Mouse (Mus musculus): ENCODE data around the gene Ror1. TPM values are rescaled to one million over a fixed set of nuclear protein-coding genes. Genes with fewer than 3 reads are reported as not detected.

Gene Ror1
- polyA plus RNA-seq, 1 experiment from 2014 or later = 2.5 TPM

DNA sequence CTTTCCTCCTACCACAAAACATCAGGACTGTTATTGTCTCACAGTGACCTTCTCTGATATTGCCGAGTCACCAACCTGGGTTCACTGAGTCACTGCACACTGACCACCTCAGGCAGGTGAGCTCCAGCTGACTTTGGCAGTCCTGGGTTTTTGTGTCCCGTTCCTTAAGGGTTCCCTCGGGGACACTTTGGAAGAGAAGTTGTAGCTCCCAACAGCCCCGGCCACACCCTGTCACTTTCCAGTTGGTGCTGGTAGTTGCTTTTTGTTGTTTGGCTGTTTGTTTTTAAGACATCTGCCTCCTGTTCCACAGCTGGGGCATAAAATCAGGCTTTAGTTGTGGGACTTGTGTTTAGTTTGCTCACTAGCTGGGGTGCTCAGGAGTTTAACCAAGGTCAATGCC, 39.1 kb upstream of the Ror1 start:
- ATAC-seq = no peak
- H3K27ac ChIP-seq (ENCODE audit: low read depth, low read length) = no peak overlapping the region
- 60% methylated on average over 4 of the region's 4 CpGs for WGBS

DNA sequence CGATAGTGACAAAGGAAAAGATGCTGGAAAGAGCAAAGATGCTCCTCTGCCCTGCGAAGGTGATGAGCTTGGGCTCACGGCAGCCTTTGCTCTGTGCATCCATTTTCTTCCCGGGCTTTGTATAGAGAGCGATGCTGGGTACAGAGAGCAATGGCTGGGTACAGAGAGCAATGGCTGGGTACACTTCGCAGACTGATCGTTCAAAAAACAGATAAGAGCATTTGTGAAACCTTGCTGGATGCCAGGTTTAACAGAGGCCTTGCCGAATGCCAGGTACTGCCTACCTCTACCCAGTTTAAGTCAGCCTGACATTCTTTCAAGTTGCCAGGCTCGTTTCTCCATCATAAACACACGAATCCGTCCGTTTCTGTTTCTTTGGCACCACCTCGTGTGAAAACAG, 38.2 kb upstream of the Ror1 start:
- no peak for ATAC-seq
- 86% methylated on average over 13 of the region's 13 CpGs for WGBS
- Histone ChIP-seq H3K27me3 (replicated peaks; ENCODE audit: control insufficient read depth, insufficient read depth, low read length) (no peaks in the 10 kb centered on the region), H3K9ac (ENCODE audit: low read depth, low read length) (no peak overlapping the region), H3K4me3 (ENCODE audit: low read depth, low read length) (no peak overlapping the region), H3K27ac (ENCODE audit: low read depth, low read length) (no peak overlapping the region), H3K4me2 (replicated peaks; ENCODE audit: low read depth) (no peak overlapping the region), H3K4me1 (replicated peaks; ENCODE audit: control insufficient read depth, insufficient read depth, low read length) (no peaks in the 10 kb centered on the region), H3K9me3 (ENCODE audit: control insufficient read depth) (no peaks in the 10 kb centered on the region), H3K36me3 (ENCODE audit: control insufficient read depth, insufficient read depth) (no peaks in the 10 kb centered on the region)
- no peak for TF ChIP-seq CTCF (IDR thresholded peaks at IDR 0.05; ENCODE audit: low read depth)

More for the DNA sequence above, 39.1 kb upstream of the Ror1 start:
- H3K9ac ChIP-seq (ENCODE audit: low read depth, low read length) = no peak overlapping the region
- no peaks in the 10 kb centered on the region for H3K9me3 ChIP-seq (ENCODE audit: control insufficient read depth)
- no peaks in the 10 kb centered on the region for H3K4me1 ChIP-seq (replicated peaks; ENCODE audit: control insufficient read depth, insufficient read depth, low read length)
- no peaks in the 10 kb centered on the region for H3K36me3 ChIP-seq (ENCODE audit: control insufficient read depth, insufficient read depth)
- no peaks in the 10 kb centered on the region for H3K27me3 ChIP-seq (replicated peaks; ENCODE audit: control insufficient read depth, insufficient read depth, low read length)
- H3K4me2 ChIP-seq (replicated peaks; ENCODE audit: low read depth) = no peak overlapping the region
- H3K4me3 ChIP-seq (ENCODE audit: low read depth, low read length) = no peak overlapping the region
- TF ChIP-seq CTCF (IDR thresholded peaks at IDR 0.05; ENCODE audit: low read depth) = no peak

DNA sequence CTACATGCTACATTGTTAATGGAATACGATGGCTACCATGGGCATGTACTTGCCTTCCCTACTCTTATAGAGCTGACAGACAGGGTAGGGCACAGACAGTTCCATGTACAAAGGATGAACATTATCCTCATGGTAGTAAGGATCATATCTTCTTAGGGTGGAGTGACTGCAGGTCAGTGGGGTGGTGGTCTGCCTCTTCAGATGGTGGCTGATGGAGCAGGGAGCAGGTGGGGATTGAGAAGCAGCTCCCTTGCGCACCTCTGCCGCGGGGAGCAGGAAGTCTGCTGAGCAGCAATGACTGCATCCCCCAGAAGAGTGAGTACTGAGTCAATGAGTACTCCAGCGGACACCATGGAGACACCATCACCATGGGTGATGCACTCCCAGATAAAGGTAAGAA, 37.0 kb upstream of the Ror1 start:
- Histone ChIP-seq H3K4me1 (replicated peaks; ENCODE audit: control insufficient read depth, insufficient read depth, low read length) (no peaks in the 10 kb centered on the region), H3K4me3 (ENCODE audit: low read depth, low read length) (no peak overlapping the region), H3K27ac (ENCODE audit: low read depth, low read length) (no peak overlapping the region), H3K36me3 (ENCODE audit: control insufficient read depth, insufficient read depth) (no peaks in the 10 kb centered on the region), H3K27me3 (replicated peaks; ENCODE audit: control insufficient read depth, insufficient read depth, low read length) (no peaks in the 10 kb centered on the region), H3K9me3 (ENCODE audit: control insufficient read depth) (no peaks in the 10 kb centered on the region), H3K4me2 (replicated peaks; ENCODE audit: low read depth) (no peak overlapping the region), H3K9ac (ENCODE audit: low read depth, low read length) (no peak overlapping the region)
- WGBS = 94% methylated on average over 5 of the region's 5 CpGs
- TF ChIP-seq CTCF (IDR thresholded peaks at IDR 0.05; ENCODE audit: low read depth) = no peak
- no peak for ATAC-seq

DNA sequence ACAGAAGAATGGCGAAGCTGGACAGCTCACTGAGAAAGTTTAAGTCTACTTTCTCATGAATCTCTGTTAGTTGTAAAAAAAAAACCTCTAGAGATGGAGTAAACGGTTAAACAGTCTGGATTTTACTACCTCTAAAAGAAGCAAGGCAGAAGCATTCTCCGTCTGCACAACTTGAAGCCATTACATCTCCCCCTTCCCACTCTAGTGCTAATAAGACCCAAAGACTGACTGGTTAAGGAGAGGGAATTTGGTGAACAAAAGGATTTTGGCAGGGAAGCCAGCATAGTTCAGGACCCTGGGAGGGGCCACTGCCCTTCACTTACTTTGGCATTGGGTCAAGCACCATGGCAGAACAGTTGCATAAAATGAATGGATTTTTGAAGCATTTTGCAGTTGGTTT, 35.8 kb upstream of the Ror1 start:
- H3K36me3 ChIP-seq (ENCODE audit: control insufficient read depth, insufficient read depth) = no peaks in the 10 kb centered on the region
- no peak for TF ChIP-seq CTCF (IDR thresholded peaks at IDR 0.05; ENCODE audit: low read depth)
- WGBS = 60% methylated on average over 3 of the region's 3 CpGs
- H3K9ac ChIP-seq (ENCODE audit: low read depth, low read length) = no peak overlapping the region
- no peaks in the 10 kb centered on the region for H3K27me3 ChIP-seq (replicated peaks; ENCODE audit: control insufficient read depth, insufficient read depth, low read length)
- no peaks in the 10 kb centered on the region for H3K4me1 ChIP-seq (replicated peaks; ENCODE audit: control insufficient read depth, insufficient read depth, low read length)
- H3K4me3 ChIP-seq (ENCODE audit: low read depth, low read length) = no peak overlapping the region
- H3K27ac ChIP-seq (ENCODE audit: low read depth, low read length) = no peak overlapping the region
- no peak for ATAC-seq
- no peak overlapping the region for H3K4me2 ChIP-seq (replicated peaks; ENCODE audit: low read depth)
- no peaks in the 10 kb centered on the region for H3K9me3 ChIP-seq (ENCODE audit: control insufficient read depth)

DNA sequence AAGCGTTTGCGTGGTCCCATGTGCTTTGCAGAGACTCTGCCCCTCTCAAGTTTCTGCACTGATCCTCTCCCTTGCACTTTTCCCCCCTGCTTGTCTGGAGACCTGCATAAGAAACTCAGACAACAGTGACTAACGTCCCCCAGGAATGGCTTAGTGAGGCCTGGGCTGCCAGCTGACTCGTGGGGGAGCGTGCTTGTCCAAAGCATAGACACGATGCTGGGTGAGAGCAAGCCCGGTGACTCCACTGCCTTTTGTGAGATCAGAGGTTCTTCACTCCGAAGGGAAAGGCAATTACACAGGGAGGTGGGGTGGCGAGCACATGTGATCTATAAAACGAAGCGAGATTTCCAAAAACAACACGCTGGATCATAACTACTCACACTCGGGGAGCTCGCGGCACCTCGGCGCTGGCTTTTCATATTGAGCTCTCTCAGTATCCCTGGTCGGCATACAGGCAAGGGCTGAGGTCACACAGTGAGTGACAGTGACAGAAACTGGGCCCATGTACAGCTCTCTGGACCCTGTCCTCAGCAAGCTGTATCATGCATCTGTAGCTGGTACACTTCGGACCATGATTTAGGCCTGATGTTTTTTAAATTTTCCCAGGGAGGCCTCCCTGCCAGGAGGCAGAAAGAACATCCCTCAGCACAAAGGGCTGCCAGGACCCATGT, 34.1 kb upstream of the Ror1 start:
- TF ChIP-seq CTCF (IDR thresholded peaks at IDR 0.05; ENCODE audit: low read depth) = no peak
- no peaks in the 10 kb centered on the region for H3K9me3 ChIP-seq (ENCODE audit: control insufficient read depth)
- no peaks in the 10 kb centered on the region for H3K27me3 ChIP-seq (replicated peaks; ENCODE audit: control insufficient read depth, insufficient read depth, low read length)
- H3K36me3 ChIP-seq (ENCODE audit: control insufficient read depth, insufficient read depth) = no peaks in the 10 kb centered on the region
- no peak overlapping the region for H3K4me3 ChIP-seq (ENCODE audit: low read depth, low read length)
- no peak overlapping the region for H3K9ac ChIP-seq (ENCODE audit: low read depth, low read length)
- ATAC-seq = no peak
- no peak overlapping the region for H3K4me2 ChIP-seq (replicated peaks; ENCODE audit: low read depth)
- H3K27ac ChIP-seq (ENCODE audit: low read depth, low read length) = no peak overlapping the region
- 75% methylated on average over 19 of the region's 19 CpGs for WGBS
- H3K4me1 ChIP-seq (replicated peaks; ENCODE audit: control insufficient read depth, insufficient read depth, low read length) = no peaks in the 10 kb centered on the region

DNA sequence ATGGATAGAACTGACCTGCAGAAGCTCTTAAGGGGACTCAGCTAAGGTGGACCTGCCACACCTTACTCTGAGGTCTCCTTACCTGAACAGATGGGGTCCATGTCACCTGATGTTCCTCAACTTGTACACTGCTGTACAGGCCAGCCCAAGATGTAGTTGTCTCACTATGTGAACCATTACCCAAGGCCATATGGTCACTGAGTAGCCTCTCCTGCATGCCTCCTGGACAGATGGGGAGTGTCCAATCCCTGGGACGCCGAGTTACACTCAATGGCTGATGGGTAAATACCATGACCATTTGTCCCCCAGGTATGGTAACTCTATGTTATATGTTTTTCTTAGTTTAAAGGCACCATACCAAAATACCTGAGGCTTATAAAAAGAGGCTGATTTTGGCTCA, 29.9 kb upstream of the Ror1 start:
- 86% methylated on average over 2 of the region's 2 CpGs for WGBS
- Histone ChIP-seq H3K9me3 (ENCODE audit: control insufficient read depth) (no peaks in the 10 kb centered on the region), H3K4me1 (replicated peaks; ENCODE audit: control insufficient read depth, insufficient read depth, low read length) (no peaks in the 10 kb centered on the region), H3K9ac (ENCODE audit: low read depth, low read length) (no peak overlapping the region), H3K4me2 (replicated peaks; ENCODE audit: low read depth) (no peak overlapping the region), H3K27ac (ENCODE audit: low read depth, low read length) (no peak overlapping the region), H3K36me3 (ENCODE audit: control insufficient read depth, insufficient read depth) (no peaks in the 10 kb centered on the region), H3K4me3 (ENCODE audit: low read depth, low read length) (no peak overlapping the region), H3K27me3 (replicated peaks; ENCODE audit: control insufficient read depth, insufficient read depth, low read length) (no peaks in the 10 kb centered on the region)
- no peak for TF ChIP-seq CTCF (IDR thresholded peaks at IDR 0.05; ENCODE audit: low read depth)
- ATAC-seq = no peak

DNA sequence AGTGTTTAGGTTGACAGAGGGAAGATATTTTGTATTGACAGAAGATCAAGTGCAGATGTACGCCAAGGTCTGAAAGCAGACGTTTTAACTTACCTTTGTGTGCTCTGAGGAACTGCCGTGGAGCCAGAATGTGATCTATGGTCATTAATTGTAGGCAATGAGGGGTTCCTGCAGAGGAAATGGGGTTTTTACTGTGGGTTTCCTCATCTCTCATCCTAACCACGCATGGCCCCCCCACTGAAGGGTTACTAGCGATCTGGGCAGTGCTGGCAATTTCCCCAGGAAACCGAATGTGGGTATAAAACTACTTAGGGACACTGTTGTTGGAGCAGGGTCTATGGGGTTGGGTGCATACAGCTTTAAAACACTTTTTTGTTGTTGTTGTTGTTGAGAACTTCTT, 25.5 kb upstream of the Ror1 start:
- no peaks in the 10 kb centered on the region for H3K4me1 ChIP-seq (replicated peaks; ENCODE audit: control insufficient read depth, insufficient read depth, low read length)
- no peak for ATAC-seq
- H3K4me2 ChIP-seq (replicated peaks; ENCODE audit: low read depth) = no peak overlapping the region
- no peaks in the 10 kb centered on the region for H3K36me3 ChIP-seq (ENCODE audit: control insufficient read depth, insufficient read depth)
- no peaks in the 10 kb centered on the region for H3K27me3 ChIP-seq (replicated peaks; ENCODE audit: control insufficient read depth, insufficient read depth, low read length)
- no peak overlapping the region for H3K27ac ChIP-seq (ENCODE audit: low read depth, low read length)
- H3K9me3 ChIP-seq (ENCODE audit: control insufficient read depth) = no peaks in the 10 kb centered on the region
- 42% methylated on average over 6 of the region's 6 CpGs for WGBS
- no peak overlapping the region for H3K9ac ChIP-seq (ENCODE audit: low read depth, low read length)
- TF ChIP-seq CTCF (IDR thresholded peaks at IDR 0.05; ENCODE audit: low read depth) = no peak
- no peak overlapping the region for H3K4me3 ChIP-seq (ENCODE audit: low read depth, low read length)

Data from intestine, postnatal 0 days (tissue).